Mouse (Mus musculus): ENCODE data around the gene Mtr.

GRCm38 (mm10) chr13:12245938-12246337 is 12.0 kb downstream of the Mtr start:
- no peak for TF ChIP-seq CTCF (IDR thresholded peaks at IDR 0.05; ENCODE audit: low read depth)
- no peak for TF ChIP-seq EP300 (IDR thresholded peaks at IDR 0.05; ENCODE audit: low read depth)
